Mouse (Mus musculus): ENCODE measurements around the gene Ano6. TPM values are rescaled to one million over a fixed set of nuclear protein-coding genes. Genes with fewer than 3 reads are reported as not detected.

Ano6 gene
- polyA plus RNA-seq, 1 experiment from 2014 or later = 37.2 TPM

DNA sequence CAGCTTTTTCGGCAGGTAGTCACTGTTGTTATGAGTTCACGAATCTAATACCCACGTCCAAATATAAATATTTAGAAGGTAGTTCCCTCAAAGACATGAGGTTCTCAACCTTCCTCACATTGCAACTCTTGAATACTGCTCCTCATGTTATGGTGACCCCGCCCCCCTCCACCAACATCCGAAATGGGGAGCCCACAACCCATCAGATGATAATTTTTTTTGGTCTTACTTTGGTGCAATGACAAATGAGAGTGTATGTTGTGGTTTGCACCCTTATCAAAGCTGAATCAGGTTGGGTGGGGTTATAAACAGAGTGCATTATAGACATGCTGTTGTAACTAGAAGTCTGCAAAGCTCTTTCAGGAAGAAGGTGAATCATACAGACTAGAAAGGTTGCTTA lies 99.7 kb downstream of the Ano6 start:
- Histone ChIP-seq H3K27me3 (ENCODE audit: control insufficient read depth, insufficient read depth, low read length) (no peaks in the 10 kb centered on the region), H3K9me3 (ENCODE audit: control insufficient read depth, low read length) (0 out of 2 replicates have a peak, but pooled peaks cover 2% of the 10 kb centered on the region), H3K4me2 (ENCODE audit: low read length) (no peak overlapping the region), H3K36me3 (ENCODE audit: control insufficient read depth, insufficient read depth, low read length) (peaks cover 9% of the 10 kb centered on the region), H3K9ac (ENCODE audit: low read length) (no peak overlapping the region), H3K4me1 (ENCODE audit: control insufficient read depth in 2 of 2, insufficient read depth in 2 of 2, low read length in 2 of 2) (peaks cover 15 to 25% of the 10 kb centered on the region in 2 experiments), H3K4me3 (ENCODE audit: control insufficient read depth in 1 of 2, insufficient read depth in 1 of 2, low read depth in 1 of 2, low read length in 2 of 2) (no peak overlapping the region), H3K27ac (replicated peaks in 1 of 2; ENCODE audit: control insufficient read depth in 1 of 2, insufficient read depth in 1 of 2, low read depth in 2 of 2, low read length in 2 of 2) (no peak overlapping the region)
- WGBS = 90% methylated on average over 5 of the region's 5 CpGs
- no peak for ATAC-seq (ENCODE audit: insufficient number of reproducible peaks, insufficient read depth, low FRiP score, low read depth)

DNA sequence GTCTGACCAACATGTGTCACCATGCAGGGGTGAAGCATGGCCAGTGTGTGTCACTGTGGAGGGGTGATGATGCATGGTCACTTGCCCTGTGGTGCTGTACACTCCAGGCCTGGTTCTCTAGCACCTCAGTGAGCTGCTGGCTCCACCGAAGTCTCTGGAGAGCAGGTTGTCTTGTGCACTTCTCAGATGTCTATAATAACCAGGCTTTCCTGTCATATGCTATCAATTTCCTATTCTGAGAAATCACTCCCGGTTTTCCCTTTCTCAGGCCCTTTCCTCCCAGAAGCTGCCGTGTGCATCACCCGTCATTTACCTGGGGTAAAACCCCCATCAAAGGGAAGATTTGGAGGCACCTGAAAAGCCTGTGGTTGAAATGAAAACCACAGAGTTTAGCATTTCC lies 101.5 kb downstream of the Ano6 start:
- peaks cover 7 to 10% of the 10 kb centered on the region in 2 experiments for H3K4me1 ChIP-seq (ENCODE audit: control insufficient read depth in 2 of 2, insufficient read depth in 2 of 2, low read length in 2 of 2)
- H3K9me3 ChIP-seq (ENCODE audit: control insufficient read depth, low read length) = 0 out of 2 replicates have a peak, but pooled peaks cover 2% of the 10 kb centered on the region
- 90% methylated on average over 4 of the region's 4 CpGs for WGBS
- no peak overlapping the region for H3K4me3 ChIP-seq (ENCODE audit: control insufficient read depth in 1 of 2, insufficient read depth in 1 of 2, low read depth in 1 of 2, low read length in 2 of 2)
- peaks cover 15% of the 10 kb centered on the region for H3K36me3 ChIP-seq (ENCODE audit: control insufficient read depth, insufficient read depth, low read length)
- ATAC-seq (ENCODE audit: insufficient number of reproducible peaks, insufficient read depth, low FRiP score, low read depth) = no peak
- H3K27ac ChIP-seq (replicated peaks in 1 of 2; ENCODE audit: control insufficient read depth in 1 of 2, insufficient read depth in 1 of 2, low read depth in 2 of 2, low read length in 2 of 2) = no peak overlapping the region
- no peak overlapping the region for H3K9ac ChIP-seq (ENCODE audit: low read length)
- no peak overlapping the region for H3K4me2 ChIP-seq (ENCODE audit: low read length)
- H3K27me3 ChIP-seq (ENCODE audit: control insufficient read depth, insufficient read depth, low read length) = no peaks in the 10 kb centered on the region

DNA sequence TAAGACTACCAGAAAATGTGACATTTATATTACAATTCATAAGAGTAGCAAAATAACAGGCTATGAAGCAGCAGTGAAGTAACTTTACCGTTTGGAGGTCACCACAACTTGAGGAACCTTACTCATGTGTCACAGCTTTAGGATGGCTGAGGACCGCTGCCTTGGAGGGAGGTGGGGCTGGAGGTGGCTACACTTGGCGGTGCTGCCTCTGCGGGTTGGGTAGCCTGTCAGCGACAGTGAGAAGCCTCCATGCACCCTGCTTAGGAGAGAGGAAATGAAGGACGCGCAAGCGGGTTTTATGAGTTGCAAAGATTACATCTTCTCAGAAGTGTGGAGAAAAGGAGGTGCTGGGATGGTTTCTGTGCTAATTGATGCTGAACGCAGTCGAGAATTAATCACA lies 102.3 kb downstream of the Ano6 start:
- H3K9ac ChIP-seq (ENCODE audit: low read length) = no peak overlapping the region
- H3K36me3 ChIP-seq (ENCODE audit: control insufficient read depth, insufficient read depth, low read length) = peaks cover 15% of the 10 kb centered on the region
- no peak for ATAC-seq (ENCODE audit: insufficient number of reproducible peaks, insufficient read depth, low FRiP score, low read depth)
- H3K9me3 ChIP-seq (ENCODE audit: control insufficient read depth, low read length) = 0 out of 2 replicates have a peak, but pooled peaks cover 2% of the 10 kb centered on the region
- no peak overlapping the region for H3K27ac ChIP-seq (replicated peaks in 1 of 2; ENCODE audit: control insufficient read depth in 1 of 2, insufficient read depth in 1 of 2, low read depth in 2 of 2, low read length in 2 of 2)
- no peak overlapping the region for H3K4me2 ChIP-seq (ENCODE audit: low read length)
- H3K4me1 ChIP-seq (ENCODE audit: control insufficient read depth in 2 of 2, insufficient read depth in 2 of 2, low read length in 2 of 2) = 0 out of 4 replicates have a peak, but pooled peaks cover 3 to 4% of the 10 kb centered on the region in 2 experiments
- no peak overlapping the region for H3K4me3 ChIP-seq (ENCODE audit: control insufficient read depth in 1 of 2, insufficient read depth in 1 of 2, low read depth in 1 of 2, low read length in 2 of 2)
- WGBS = 81% methylated on average over 10 of the region's 10 CpGs
- no peaks in the 10 kb centered on the region for H3K27me3 ChIP-seq (ENCODE audit: control insufficient read depth, insufficient read depth, low read length)

DNA sequence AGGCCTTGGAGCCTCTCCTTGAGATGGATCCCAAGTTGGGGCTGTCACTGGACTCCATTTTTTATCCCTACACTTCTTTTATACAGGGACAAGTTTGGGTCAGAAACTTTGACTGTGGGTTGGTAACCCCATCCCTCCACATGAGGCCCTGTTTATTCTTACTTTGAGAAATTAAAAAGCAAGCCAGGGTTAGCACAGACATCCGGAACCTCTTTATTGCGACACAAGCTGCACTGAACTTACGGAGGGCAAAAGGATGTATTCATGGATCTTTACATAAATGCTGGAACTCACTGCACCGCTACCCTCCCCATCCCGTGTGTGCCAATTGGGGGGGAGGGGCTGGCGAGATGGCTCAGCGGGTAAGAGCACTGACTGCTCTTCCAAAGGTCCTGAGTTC lies 105.1 kb downstream of the Ano6 start:
- WGBS = 95% methylated on average over 7 of the region's 7 CpGs

DNA sequence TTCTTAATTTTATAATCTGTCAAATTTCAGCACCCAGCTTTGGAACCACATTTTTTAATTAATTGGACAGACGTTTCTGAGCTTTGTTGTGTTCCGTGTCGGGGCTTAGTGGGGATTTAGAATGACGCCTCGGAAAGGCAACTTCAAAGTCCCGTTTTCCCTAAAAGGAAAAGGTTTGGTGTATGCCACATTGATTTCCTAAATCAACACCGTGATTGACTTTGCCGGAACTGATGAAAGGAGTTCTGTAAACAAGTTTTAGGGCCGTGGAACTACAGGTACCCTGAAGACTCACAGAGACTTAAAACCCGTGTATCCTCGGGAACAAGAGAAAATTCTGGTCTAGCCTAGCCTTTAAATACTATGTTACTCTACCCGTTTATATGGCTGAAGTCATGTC lies 107.0 kb downstream of the Ano6 start:
- H3K27me3 ChIP-seq (ENCODE audit: control insufficient read depth, insufficient read depth, low read length) = no peaks in the 10 kb centered on the region
- 86% methylated on average over 12 of the region's 12 CpGs for WGBS
- no peak for ATAC-seq (ENCODE audit: insufficient number of reproducible peaks, insufficient read depth, low FRiP score, low read depth)

More for the DNA sequence above, 105.1 kb downstream of the Ano6 start:
- Histone ChIP-seq H3K36me3 (ENCODE audit: control insufficient read depth, insufficient read depth, low read length) (peaks cover 15% of the 10 kb centered on the region), H3K27me3 (ENCODE audit: control insufficient read depth, insufficient read depth, low read length) (no peaks in the 10 kb centered on the region), H3K4me2 (ENCODE audit: low read length) (no peak overlapping the region), H3K4me3 (ENCODE audit: control insufficient read depth in 1 of 2, insufficient read depth in 1 of 2, low read depth in 1 of 2, low read length in 2 of 2) (no peak overlapping the region), H3K27ac (replicated peaks in 1 of 2; ENCODE audit: control insufficient read depth in 1 of 2, insufficient read depth in 1 of 2, low read depth in 2 of 2, low read length in 2 of 2) (no peak overlapping the region), H3K9me3 (ENCODE audit: control insufficient read depth, low read length) (no peaks in the 10 kb centered on the region), H3K4me1 (ENCODE audit: control insufficient read depth in 2 of 2, insufficient read depth in 2 of 2, low read length in 2 of 2) (no peaks in the 10 kb centered on the region), H3K9ac (ENCODE audit: low read length) (no peak overlapping the region)
- ATAC-seq (ENCODE audit: insufficient number of reproducible peaks, insufficient read depth, low FRiP score, low read depth) = no peak

DNA sequence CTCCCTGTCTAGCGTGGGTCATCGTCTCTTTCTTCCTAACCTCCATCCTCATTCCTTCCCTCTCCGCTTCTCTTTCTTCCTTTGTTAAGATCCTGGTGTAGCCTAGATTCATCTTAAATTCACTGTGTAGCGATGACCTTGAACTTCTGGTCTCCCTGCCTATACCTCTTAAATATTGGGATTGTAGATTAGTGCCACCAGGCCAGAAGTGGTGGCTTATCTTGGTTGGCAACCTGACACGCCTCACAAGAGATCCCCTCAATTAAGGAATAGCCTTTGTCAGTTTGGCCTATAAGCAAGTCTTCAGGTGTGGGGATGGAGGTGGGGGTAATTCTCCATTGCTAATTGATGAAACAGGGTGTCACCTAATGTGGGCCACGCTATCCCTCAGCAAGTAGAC lies 107.8 kb downstream of the Ano6 start:
- ATAC-seq (ENCODE audit: insufficient number of reproducible peaks, insufficient read depth, low FRiP score, low read depth) = no peak
- no peak overlapping the region for H3K27ac ChIP-seq (replicated peaks in 1 of 2; ENCODE audit: control insufficient read depth in 1 of 2, insufficient read depth in 1 of 2, low read depth in 2 of 2, low read length in 2 of 2)
- H3K4me2 ChIP-seq (ENCODE audit: low read length) = no peak overlapping the region
- no peak overlapping the region for H3K4me3 ChIP-seq (ENCODE audit: control insufficient read depth in 1 of 2, insufficient read depth in 1 of 2, low read depth in 1 of 2, low read length in 2 of 2)
- WGBS = 89% methylated on average over 6 of the region's 6 CpGs
- H3K9ac ChIP-seq (ENCODE audit: low read length) = no peak overlapping the region
- H3K9me3 ChIP-seq (ENCODE audit: control insufficient read depth, low read length) = no peaks in the 10 kb centered on the region
- peaks cover 3 to 11% of the 10 kb centered on the region in 2 experiments for H3K4me1 ChIP-seq (ENCODE audit: control insufficient read depth in 2 of 2, insufficient read depth in 2 of 2, low read length in 2 of 2)
- H3K27me3 ChIP-seq (ENCODE audit: control insufficient read depth, insufficient read depth, low read length) = no peaks in the 10 kb centered on the region
- H3K36me3 ChIP-seq (ENCODE audit: control insufficient read depth, insufficient read depth, low read length) = peaks cover 15% of the 10 kb centered on the region

More for the DNA sequence above, 107.0 kb downstream of the Ano6 start:
- Histone ChIP-seq H3K9me3 (ENCODE audit: control insufficient read depth, low read length) (no peaks in the 10 kb centered on the region), H3K36me3 (ENCODE audit: control insufficient read depth, insufficient read depth, low read length) (peaks cover 15% of the 10 kb centered on the region), H3K4me3 (ENCODE audit: control insufficient read depth in 1 of 2, insufficient read depth in 1 of 2, low read depth in 1 of 2, low read length in 2 of 2) (no peak overlapping the region), H3K27ac (replicated peaks in 1 of 2; ENCODE audit: control insufficient read depth in 1 of 2, insufficient read depth in 1 of 2, low read depth in 2 of 2, low read length in 2 of 2) (no peak overlapping the region), H3K4me1 (ENCODE audit: control insufficient read depth in 2 of 2, insufficient read depth in 2 of 2, low read length in 2 of 2) (peaks cover 3 to 7% of the 10 kb centered on the region in 2 experiments), H3K9ac (ENCODE audit: low read length) (no peak overlapping the region), H3K4me2 (ENCODE audit: low read length) (no peak overlapping the region)

DNA sequence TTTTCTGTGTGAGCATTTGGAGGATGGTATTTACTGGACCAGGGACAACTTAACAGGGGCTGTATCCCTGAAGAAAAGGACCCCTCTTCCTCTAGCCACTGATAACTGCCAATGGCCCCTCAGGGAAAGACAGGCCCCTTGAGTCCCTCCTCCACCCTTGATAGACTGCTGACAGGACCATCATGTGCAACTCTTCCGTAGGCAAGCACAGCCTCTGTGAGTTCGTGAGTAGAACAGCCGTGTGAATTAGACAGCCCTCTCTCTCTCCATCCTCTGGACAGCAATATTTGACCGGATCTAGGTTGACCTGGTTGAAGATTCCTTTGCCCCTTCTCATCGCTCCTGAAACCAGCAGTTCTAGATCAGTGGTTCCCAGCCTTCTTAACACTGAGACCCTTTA lies 111.8 kb downstream of the Ano6 start:
- Histone ChIP-seq H3K27me3 (ENCODE audit: control insufficient read depth, insufficient read depth, low read length) (no peaks in the 10 kb centered on the region), H3K4me2 (ENCODE audit: low read length) (no peak overlapping the region), H3K9ac (ENCODE audit: low read length) (no peak overlapping the region), H3K27ac (replicated peaks in 1 of 2; ENCODE audit: control insufficient read depth in 1 of 2, insufficient read depth in 1 of 2, low read depth in 2 of 2, low read length in 2 of 2) (no peak overlapping the region), H3K4me1 (ENCODE audit: control insufficient read depth in 2 of 2, insufficient read depth in 2 of 2, low read length in 2 of 2) (peaks cover 11 to 28% of the 10 kb centered on the region in 2 experiments), H3K9me3 (ENCODE audit: control insufficient read depth, low read length) (no peaks in the 10 kb centered on the region), H3K36me3 (ENCODE audit: control insufficient read depth, insufficient read depth, low read length) (no peaks in the 10 kb centered on the region), H3K4me3 (ENCODE audit: control insufficient read depth in 1 of 2, insufficient read depth in 1 of 2, low read depth in 1 of 2, low read length in 2 of 2) (no peak overlapping the region)
- 37% methylated on average over 5 of the region's 5 CpGs for WGBS
- ATAC-seq (ENCODE audit: insufficient number of reproducible peaks, insufficient read depth, low FRiP score, low read depth) = no peak

DNA sequence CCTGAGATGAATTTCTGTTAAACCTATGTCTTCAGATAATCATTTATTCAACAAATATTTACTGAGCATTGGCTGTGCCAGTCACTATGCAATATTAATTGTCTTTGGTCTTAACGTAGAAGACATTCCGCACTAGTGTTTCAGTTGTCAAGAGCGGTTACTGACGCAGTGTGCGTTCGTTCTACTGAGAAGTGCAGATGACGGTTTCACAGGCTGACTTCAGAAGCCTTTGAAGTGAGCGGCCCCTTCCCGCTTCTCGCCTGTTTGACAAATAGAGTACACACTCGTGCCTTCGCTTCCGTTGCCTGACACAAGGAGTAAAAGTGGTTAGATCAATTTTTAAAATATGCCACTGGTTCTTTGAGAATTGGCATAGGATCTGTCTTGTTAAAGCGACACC lies 113.6 kb downstream of the Ano6 start:
- no peak for ATAC-seq (ENCODE audit: insufficient number of reproducible peaks, insufficient read depth, low FRiP score, low read depth)
- 80% methylated on average over 14 of the region's 14 CpGs for WGBS

More for the DNA sequence above, 113.6 kb downstream of the Ano6 start:
- no peaks in the 10 kb centered on the region for H3K36me3 ChIP-seq (ENCODE audit: control insufficient read depth, insufficient read depth, low read length)
- no peak overlapping the region for H3K4me3 ChIP-seq (ENCODE audit: control insufficient read depth in 1 of 2, insufficient read depth in 1 of 2, low read depth in 1 of 2, low read length in 2 of 2)
- no peak overlapping the region for H3K27ac ChIP-seq (replicated peaks in 1 of 2; ENCODE audit: control insufficient read depth in 1 of 2, insufficient read depth in 1 of 2, low read depth in 2 of 2, low read length in 2 of 2)
- H3K4me2 ChIP-seq (ENCODE audit: low read length) = no peak overlapping the region
- H3K27me3 ChIP-seq (ENCODE audit: control insufficient read depth, insufficient read depth, low read length) = no peaks in the 10 kb centered on the region
- H3K4me1 ChIP-seq (ENCODE audit: control insufficient read depth in 2 of 2, insufficient read depth in 2 of 2, low read length in 2 of 2) = peaks cover 15 to 29% of the 10 kb centered on the region in 2 experiments
- no peak overlapping the region for H3K9ac ChIP-seq (ENCODE audit: low read length)
- H3K9me3 ChIP-seq (ENCODE audit: control insufficient read depth, low read length) = no peaks in the 10 kb centered on the region

All from heart, embryonic 14.5 days (tissue).